Mouse (Mus musculus) A20 (cell line): ENCODE data around the gene Nkiras2.
"Not testable (repeated sequence)": the region's sequence is repeated elsewhere in the genome, so short reads cannot be mapped to it uniquely, and the experiment has no call there.

Experiments
- DNase-seq: peaks from one replicate; pipeline ENCODE4 v3.0.0-alpha.2; 2011; ENCODE audit warnings: low read depth, low spot score

Nkiras2 gene

DNA sequence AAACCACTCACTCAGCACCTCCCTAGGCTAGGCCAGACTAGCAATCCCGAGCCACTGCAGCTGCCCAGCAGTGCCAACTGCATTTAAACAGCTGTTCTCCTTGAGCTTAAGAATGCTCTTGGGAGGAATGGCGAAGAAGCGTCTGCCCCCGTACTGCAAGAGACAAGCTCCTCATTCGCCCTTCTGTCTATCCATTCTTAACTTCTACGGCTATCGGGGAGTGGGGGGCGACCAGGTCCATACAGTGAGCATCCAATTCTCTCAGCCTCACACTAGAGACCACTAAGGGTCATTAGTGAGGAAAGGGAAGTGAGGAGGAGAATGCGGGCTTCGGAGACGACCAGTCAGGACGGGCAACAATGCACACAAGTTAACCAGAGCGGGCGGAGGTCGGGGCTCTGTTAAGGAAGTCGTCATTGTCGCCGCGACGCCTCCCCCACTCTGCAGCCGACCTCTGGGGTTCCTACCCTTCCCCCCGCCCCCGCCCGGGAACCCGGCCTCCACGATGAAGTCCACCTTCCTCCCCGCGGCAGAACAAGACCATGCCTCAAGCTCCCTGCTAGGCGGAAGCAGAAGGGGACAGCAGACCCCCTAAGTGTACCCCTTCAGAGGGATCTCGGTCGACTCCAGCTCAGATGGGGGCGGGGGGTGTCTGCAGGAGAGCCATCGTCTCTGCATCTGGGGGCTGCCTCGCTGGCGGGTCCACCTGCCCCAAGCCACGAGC is at the start of gene Nkiras2:
Gene Nkiras2 (plus strand): TSS at position 484 of the 724 bp plus-strand sequence.
- DNase-seq = peak; percentile 90

GRCm38 (mm10) chr11:100569789-100570188 is 49.3 kb upstream of the Nkiras2 start:
- no peak for DNase-seq

GRCm38 (mm10) chr11:100570430-100571201 is 48.4 kb upstream of the Nkiras2 start:
- peak; percentile 77 for DNase-seq

GRCm38 (mm10) chr11:100571202-100571567 is 47.9 kb upstream of the Nkiras2 start:
- DNase-seq = no peak

DNA sequence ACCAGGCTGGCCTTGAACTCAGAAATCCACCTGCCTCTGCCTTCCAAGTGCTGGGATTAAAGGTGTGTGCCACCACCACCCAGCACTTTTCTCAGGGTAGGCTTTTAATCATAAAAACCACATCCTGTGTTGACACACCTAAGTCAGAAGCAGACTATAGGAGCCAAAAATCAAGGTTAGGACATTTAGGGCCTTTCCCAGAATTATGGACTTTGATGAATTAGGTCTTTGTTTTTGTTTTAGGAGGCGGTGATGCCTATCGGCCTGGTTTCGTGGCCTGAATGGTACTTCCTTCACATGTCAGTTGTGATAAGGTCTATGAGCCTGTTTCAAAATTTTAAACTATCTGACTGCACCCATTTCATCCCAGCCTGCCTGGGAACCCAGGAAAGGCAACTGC is 44.9 kb upstream of the Nkiras2 start:
- DNase-seq = peak; percentile 77

DNA sequence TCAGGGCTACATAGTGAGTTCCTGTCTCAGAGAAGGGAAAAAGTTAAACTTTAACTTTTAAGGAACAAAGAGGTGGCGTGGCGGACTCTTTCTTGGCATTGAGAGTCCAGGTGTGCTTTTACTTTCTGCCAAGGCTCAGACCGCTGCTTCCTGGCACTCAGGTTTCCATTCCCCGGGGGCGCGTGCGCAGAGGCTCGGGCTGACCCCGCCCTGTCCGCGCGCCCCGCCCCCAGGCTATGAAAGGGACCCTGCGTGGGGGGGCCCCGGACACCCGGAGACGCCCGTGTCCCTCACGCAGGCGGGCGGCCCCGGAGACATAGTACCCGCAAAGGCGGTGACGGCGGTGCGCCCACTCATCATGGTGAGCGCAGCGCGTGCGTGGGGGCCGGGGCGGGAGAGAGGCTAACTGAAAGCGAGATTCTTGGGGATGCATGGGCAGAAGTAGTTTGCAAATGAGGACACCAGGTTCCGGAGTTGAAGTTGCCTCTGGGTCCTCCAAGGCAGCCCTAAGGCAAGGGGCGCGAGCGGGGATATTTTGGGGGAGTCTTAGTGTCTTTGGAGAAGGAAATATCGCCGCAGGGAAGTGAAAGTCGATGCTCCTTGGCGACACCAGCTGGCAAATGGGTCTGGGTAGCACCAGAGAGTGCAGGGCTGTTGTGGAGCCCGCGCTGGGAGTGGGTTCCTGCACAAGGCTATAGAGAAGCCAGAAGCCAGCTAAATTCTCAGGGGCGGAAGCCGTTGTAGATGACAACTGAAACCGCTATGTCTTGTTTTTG is 44.1 kb upstream of the Nkiras2 start, which contains the start of gene Cnp:
Gene Cnp (plus strand): TSS at position 197 of the 776 bp plus-strand sequence.
- DNase-seq = peak; percentile 94

DNA sequence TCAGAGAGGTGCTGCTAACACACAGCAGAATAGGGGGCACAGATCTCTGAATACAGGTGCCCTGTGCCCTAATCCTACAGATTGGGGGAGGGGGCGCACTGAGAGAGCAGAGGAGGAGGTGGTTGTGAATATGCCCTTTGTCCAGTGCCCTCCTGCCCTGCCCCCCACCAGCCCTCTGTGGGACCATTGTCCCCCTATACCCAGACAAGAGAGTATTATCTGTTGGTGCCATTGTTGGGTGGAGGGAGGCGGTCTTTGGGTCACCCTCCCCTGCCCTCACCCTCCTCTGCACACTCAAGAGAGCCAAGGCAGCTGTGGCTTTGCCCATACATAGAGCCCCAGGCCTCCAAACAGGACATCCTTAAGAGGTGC is 43.6 kb upstream of the Nkiras2 start:
- no peak for DNase-seq

DNA sequence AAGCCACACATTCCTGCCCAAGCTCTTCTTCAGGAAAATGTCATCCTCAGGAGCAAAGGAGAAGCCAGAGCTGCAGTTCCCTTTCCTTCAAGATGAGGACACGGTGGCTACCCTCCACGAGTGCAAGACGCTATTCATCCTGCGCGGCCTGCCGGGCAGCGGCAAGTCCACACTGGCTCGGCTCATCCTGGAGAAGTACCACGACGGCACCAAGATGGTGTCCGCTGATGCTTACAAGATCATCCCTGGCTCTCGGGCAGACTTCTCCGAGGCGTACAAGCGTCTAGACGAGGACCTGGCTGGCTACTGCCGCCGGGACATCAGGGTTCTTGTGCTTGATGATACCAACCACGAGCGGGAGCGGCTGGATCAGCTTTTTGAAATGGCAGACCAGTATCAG is 42.8 kb upstream of the Nkiras2 start:
- DNase-seq = peak; percentile 58

- DNase-seq = peak; percentile 92
These were observed 41.0 kb upstream of the Nkiras2 start for GRCm38 (mm10) chr11:100577852-100578599.

DNA sequence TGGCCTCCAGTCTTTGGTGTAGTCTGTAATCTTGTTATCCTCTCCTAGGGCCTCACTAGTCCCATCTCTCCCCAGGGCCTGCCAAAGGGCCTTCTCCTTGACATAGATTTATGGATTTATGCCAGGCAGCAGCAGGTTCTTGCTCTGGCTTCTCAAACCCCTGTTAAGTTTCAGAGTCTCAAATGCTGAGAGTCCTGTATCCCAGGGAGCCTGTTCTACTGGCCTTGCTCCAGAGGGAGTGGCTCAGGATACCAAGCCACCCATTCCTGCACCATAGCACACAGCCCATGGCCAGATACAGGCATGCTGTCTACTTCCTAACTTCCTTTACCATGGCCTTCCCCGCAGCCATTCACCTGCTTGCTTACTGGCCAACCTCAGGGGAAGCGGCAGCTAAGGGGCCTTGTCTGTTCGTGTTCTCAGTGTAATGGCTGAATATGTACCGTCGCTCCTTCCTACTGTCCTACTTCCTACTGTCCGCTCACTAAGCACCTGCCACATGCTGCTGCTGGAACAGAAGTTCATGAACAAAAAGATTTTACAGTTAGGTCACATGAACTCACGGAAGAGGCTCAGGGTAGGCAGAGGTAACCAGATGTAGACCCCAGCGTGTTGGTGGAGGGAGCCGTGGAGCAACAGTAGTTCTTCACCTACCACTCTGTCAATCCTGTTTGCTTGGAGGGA is 39.8 kb upstream of the Nkiras2 start:
- DNase-seq = peak; percentile 73

- peak; percentile 88 for DNase-seq
These were observed 38.8 kb upstream of the Nkiras2 start for GRCm38 (mm10) chr11:100580275-100580674.

DNA sequence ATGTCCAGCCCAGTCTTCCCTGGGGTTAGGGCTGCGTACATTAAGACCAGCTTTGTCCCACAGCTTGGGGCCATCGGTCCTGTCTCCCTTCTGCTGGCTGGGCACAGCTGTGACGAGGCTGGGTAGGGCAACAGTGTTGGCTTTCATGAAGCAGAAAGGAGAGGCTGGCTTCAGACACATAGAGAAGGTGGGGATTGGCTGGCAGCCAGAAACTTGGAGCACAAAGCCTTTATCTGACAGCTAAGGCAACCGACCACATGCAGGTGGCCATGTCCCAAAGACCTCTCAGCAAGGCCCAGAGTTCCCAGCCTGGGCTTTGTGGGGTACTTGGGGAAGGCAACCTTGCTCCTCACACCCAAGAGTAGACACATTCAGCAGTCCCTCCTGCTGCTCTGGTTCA is 37.3 kb upstream of the Nkiras2 start:
- peak; percentile 82 for DNase-seq

DNA sequence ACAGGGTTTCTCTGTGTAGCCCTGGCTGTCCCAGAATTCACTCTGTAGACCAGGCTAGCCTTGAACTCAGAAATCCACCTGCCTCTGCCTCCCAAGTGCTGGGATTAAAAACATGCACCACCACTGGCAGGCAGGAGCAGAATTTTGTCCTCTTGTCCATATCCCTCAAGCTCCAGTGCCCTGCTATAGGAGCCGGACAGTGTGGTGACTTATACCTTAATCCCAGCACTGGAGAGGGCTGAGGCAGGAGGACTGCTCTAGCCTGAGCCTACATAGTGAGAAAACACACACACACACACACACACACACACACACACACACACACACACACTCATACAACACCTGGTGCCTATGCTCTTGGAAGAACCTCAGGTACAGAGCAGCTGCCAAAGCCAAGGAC is 36.6 kb upstream of the Nkiras2 start:
- DNase-seq = not testable (repeated sequence)

- peak; percentile 84 for DNase-seq
These were observed 36.2 kb upstream of the Nkiras2 start for GRCm38 (mm10) chr11:100582836-100583235.

GRCm38 (mm10) chr11:100584561-100584961 is 34.5 kb upstream of the Nkiras2 start:
- DNase-seq = peak; percentile 90

DNA sequence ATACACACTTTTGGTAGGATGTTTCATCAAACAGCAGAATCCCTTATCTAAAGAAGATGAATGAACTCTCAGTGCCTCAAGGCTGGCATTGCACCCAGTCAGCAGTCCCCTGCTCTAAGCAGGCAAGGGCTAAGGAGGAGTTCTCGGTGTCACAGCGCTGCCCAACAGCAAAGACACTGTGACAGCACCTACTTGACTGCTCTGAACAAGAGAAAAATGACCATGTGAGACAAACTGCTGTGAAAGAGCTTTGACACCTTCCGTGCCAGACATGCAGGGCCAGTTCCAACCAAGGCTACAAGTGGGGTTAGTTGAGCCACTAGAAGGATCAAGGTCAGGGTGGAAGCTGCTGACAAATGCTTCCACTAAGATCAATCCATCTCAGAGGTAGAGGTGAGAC is 33.9 kb upstream of the Nkiras2 start:
- no peak for DNase-seq

- no peak for DNase-seq
These were observed 30.6 kb upstream of the Nkiras2 start for GRCm38 (mm10) chr11:100588462-100588861.

GRCm38 (mm10) chr11:100592346-100593046 is 26.5 kb upstream of the Nkiras2 start:
- no peak for DNase-seq

- no peak for DNase-seq
These were observed 24.4 kb upstream of the Nkiras2 start for GRCm38 (mm10) chr11:100594608-100595007.

DNA sequence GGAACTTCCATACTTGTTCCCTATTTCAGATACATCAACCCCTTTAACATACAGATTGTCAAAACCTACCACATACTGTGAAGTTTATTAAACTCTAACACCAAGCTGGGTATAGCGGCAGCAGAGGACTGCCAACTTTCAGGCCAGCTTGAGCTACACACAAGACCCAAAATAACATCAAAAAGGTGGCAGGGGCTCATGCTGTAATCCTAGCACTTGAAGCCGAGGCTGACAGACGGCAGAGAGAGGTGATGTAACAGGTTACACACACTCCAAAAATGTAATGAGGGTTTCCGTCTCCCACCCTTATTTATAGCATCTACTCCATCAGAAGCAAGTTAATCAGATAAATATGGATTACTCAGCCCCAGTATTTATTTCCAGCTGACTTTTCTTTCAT is 23.5 kb upstream of the Nkiras2 start:
- no peak for DNase-seq
